Mouse (Mus musculus) induced T-regulatory cell, adult 2 months (primary cell): ENCODE data around the gene Olfr124.

Experiments used
- DNase-seq: peaks from one replicate; pipeline ENCODE4 v3.0.0-alpha.2; 2012; ENCODE audit warnings: low read depth

The Olfr124 gene

DNA sequence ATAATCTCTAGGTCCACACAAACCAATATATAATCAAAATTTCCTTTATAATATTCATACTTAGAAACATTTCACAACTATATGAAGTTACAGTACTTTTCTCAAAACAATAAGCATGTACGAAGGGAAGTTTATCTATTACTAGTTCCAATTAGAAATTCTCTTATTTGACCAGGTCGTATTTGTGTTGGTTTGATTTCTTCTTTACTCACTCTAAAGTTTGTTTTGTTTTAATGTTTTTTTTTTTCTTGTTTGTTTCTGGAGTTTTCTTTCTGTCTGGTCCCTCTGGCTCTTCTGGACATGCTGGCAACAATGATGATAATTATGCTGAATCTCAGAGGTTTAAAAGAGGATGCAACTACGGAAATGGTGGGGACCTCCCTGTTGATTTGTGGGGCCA lies at the start of gene Olfr124:
Gene Olfr124 (plus strand): TSS at position 301 of the 400 bp plus-strand sequence.
- DNase-seq: no peak

DNA sequence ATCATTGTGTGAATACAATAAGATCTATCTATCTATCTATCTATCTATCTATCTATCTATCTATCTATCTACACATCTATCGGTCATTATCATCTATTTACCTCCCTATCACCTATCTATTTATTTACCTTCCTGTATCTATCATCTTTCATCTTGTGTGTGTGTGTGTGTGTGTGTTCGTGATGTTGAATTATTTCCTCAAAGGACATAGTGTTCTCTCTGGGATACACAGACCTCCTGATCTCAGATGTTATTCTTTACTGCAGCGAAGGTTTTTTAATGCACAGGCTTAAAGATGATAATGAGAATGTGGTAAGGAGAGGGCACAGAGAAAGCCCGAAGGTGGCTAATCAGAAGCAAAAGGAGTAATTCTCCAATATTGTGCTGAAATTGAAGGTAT lies 31.4 kb upstream of the Olfr124 start, which contains the start of gene Olfr122:
Gene Olfr122 (plus strand): TSS at position 301 of the 400 bp plus-strand sequence.
- DNase-seq: no peak

DNA sequence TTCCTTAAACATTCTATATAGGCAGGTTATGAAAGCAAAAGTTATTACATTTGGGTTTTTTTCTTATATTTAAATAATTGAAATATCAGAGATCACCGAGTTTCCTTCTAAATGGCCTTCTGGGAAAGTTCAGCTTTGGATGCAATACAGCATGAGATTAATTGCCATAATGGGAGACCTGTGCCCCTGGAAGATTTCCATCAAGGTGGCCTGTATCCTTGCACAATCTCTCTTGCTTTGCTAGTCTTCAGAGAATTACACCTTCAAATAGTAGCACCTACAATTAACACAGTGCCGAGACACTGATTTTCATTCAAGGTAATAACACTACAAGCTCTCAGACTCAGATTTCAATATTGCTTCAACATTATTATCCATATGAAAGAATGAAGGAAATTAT lies 6.5 kb upstream of the Olfr124 start, which contains the start of gene Olfr123:
Gene Olfr123 (plus strand): TSS at position 301 of the 400 bp plus-strand sequence.
- no peak for DNase-seq

DNA sequence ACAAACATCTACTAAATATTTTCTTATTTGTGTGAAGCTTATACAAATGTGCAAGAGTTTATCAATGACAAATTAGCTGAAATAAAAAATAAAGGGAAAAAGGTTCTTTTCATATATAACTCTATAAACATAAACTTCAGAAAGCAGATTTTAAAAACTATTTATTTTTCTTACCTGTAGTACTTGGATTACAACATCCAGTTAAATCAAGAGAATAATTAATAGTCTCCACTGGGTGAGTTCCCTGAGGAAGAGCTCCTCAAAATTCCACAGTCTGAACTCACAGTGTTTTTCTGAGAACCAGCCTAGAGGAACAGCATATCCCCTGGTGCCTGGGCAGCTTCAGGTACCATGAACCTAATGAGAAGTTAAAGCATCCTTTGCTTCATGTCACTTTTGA lies 33.0 kb downstream of the Olfr124 start, which contains the start of gene Olfr125:
Gene Olfr125 (plus strand): TSS at position 301 of the 400 bp plus-strand sequence.
- no peak for DNase-seq

DNA sequence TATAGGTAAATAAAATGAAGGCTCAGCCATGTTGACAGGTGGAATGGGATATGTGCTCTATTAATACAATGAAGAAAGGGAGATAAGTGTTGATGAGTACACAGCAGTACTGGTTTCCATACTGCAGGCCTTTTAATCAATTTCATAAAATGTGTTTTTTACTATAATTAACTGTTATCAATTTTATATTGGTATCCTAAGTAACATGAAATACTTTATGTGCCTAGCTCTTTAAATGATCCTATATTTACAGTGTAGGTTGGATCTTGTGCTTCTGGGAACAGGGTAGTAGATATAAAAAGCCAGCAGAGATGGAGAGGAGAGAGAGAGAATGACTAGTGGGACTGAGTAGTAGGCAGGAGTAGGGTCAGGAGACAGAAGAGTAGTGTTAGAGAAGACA lies 47.5 kb downstream of the Olfr124 start, which contains the start of gene Olfr126:
Gene Olfr126 (plus strand): TSS at position 301 of the 400 bp plus-strand sequence.
- no peak for DNase-seq
